Comparison of ENCODE assay signal across 20 mouse cellular contexts in genomic region chr10:34667203-34667602, GRCm38 (mm10).
DNase-seq lines count a peak whose midpoint lies in the region; ATAC-seq lines count a peak whose summit lies in the region.
"Had no signal": no experiment of that assay in that cellular context is flagged by ENCODE, and none has a peak within 500 bp of the region (broad histone marks: within the 10 kb centered on the region; RNA-seq: fewer than 3 reads in every experiment).

No protein-coding gene starts in this region.

- no peak overlapping the region for H3K4me2 ChIP-seq in forebrain, embryonic 14.5 days (ENCODE audit: low read length)
- no peak overlapping the region for H3K4me2 ChIP-seq in forebrain, embryonic 11.5 days (ENCODE audit: low read depth, low read length, severe bottlenecking)
- H3K4me2 ChIP-seq: hindbrain, embryonic 12.5 days; limb, embryonic 12.5 days; midbrain, embryonic 15.5 days; stomach, embryonic 15.5 days had no signal

- ATAC-seq in forebrain, embryonic 14.5 days, result peak; percentile 48
- no peak; the same call in 1 of the 2 replicates for ATAC-seq in forebrain, embryonic 11.5 days (replicated peaks; ENCODE audit: low FRiP score)
- ATAC-seq: intestine, embryonic 16.5 days; midbrain, embryonic 15.5 days had no signal

- no peaks in the 10 kb centered on the region for H3K27me3 ChIP-seq in forebrain, embryonic 14.5 days (replicated peaks; ENCODE audit: control insufficient read depth, insufficient read depth, low read length)
- H3K27me3 ChIP-seq in forebrain, embryonic 11.5 days (ENCODE audit: control insufficient read depth, insufficient read depth, low read length), result no peaks in the 10 kb centered on the region
- H3K27me3 ChIP-seq: CH12.LX; hindbrain, embryonic 12.5 days; limb, embryonic 12.5 days; midbrain, embryonic 15.5 days; stomach, embryonic 15.5 days had no signal

- no peaks in the 10 kb centered on the region; the same call in 1 of the 2 replicates for H3K4me1 ChIP-seq in forebrain, embryonic 14.5 days (ENCODE audit: control insufficient read depth, insufficient read depth, low read length)
- H3K4me1 ChIP-seq in forebrain, embryonic 11.5 days (replicated peaks; ENCODE audit: control insufficient read depth, insufficient read depth, low read length), result no peaks in the 10 kb centered on the region
- H3K4me1 ChIP-seq: limb, embryonic 12.5 days; midbrain, embryonic 15.5 days; stomach, embryonic 15.5 days had no signal

- no peak overlapping the region for H3K9ac ChIP-seq in forebrain, embryonic 14.5 days (ENCODE audit: low read length)
- no peak overlapping the region for H3K9ac ChIP-seq in forebrain, embryonic 11.5 days (ENCODE audit: low read length)
- H3K9ac ChIP-seq: hindbrain, embryonic 12.5 days; limb, embryonic 12.5 days; liver, embryonic 14.5 days; midbrain, embryonic 15.5 days; stomach, embryonic 15.5 days had no signal

- no peaks in the 10 kb centered on the region for H3K36me3 ChIP-seq in forebrain, embryonic 14.5 days (ENCODE audit: control insufficient read depth, insufficient read depth, low read length)
- no peaks in the 10 kb centered on the region for H3K36me3 ChIP-seq in forebrain, embryonic 11.5 days (ENCODE audit: control insufficient read depth, insufficient read depth, low read length)
- H3K36me3 ChIP-seq: hindbrain, embryonic 12.5 days; limb, embryonic 12.5 days; midbrain, embryonic 15.5 days; stomach, embryonic 15.5 days had no signal

- no peaks in the 10 kb centered on the region for H3K9me3 ChIP-seq in forebrain, embryonic 14.5 days (replicated peaks; ENCODE audit: control insufficient read depth, low read length)
- H3K9me3 ChIP-seq in forebrain, embryonic 11.5 days (ENCODE audit: control insufficient read depth, low read length), result no peaks in the 10 kb centered on the region
- H3K9me3 ChIP-seq: hindbrain, embryonic 12.5 days; limb, embryonic 12.5 days; midbrain, embryonic 15.5 days; stomach, embryonic 15.5 days had no signal

- H3K27ac ChIP-seq in forebrain, embryonic 14.5 days (ENCODE audit: low read depth, low read length), result no peak overlapping the region
- no peak overlapping the region for H3K27ac ChIP-seq in forebrain, embryonic 11.5 days (ENCODE audit: low read depth, low read length)
- H3K27ac ChIP-seq: heart, adult 2 months; hindbrain, embryonic 12.5 days; limb, embryonic 12.5 days; liver, embryonic 14.5 days; stomach, embryonic 15.5 days had no signal

- H3K4me3 ChIP-seq in forebrain, embryonic 14.5 days (ENCODE audit: low read depth, low read length), result no peak overlapping the region
- no peak overlapping the region for H3K4me3 ChIP-seq in forebrain, embryonic 11.5 days (ENCODE audit: low read depth, low read length)
- H3K4me3 ChIP-seq: erythroblast, embryonic 14.5 days; heart, adult 2 months; hindbrain, embryonic 12.5 days; limb, embryonic 12.5 days; midbrain, embryonic 15.5 days; stomach, embryonic 15.5 days had no signal

- intact Hi-C loops in heart, postnatal 25 days (cut with DNase I), result no loop called here

- 38% methylated on average over 2 of the region's 2 CpGs for WGBS in forebrain, embryonic 14.5 days
- 67% methylated on average over 2 of the region's 2 CpGs for WGBS in forebrain, embryonic 11.5 days

- DNase-seq in forebrain, embryonic 14.5 days (ENCODE audit: low spot score), result peak; percentile 12
- DNase-seq in forebrain, embryonic 11.5 days (ENCODE audit: low spot score), result no peak
- peak; percentile 8 for DNase-seq in layer of hippocampus, adult 9-11 months
- no peak for DNase-seq in layer of hippocampus, postnatal 25 days (ENCODE audit: extremely low spot score in 1 of 2, low spot score in 1 of 2)
- peak; percentile 73 for DNase-seq in brain, adult 2 months (ENCODE audit: low read depth, low spot score)
- peak; percentile 28 to 39 for DNase-seq in left cerebral cortex, adult 9 months (ENCODE audit: low spot score in 2 of 2)
- no peak for DNase-seq in gastrocnemius, adult 18-20 months (ENCODE audit: low spot score)
- DNase-seq in heart, postnatal 25 days (ENCODE audit: low spot score), result no peak
- DNase-seq: cerebellum, adult 11-12 months; cerebellum, postnatal 25 days; gastrocnemius, postnatal 10 days; heart, adult 2 months had no signal

Comparison
In these comparisons a context has a peak if more than half of its experiments do, and no peak if none do; other contexts are left out.
1. DNase-seq: peak in forebrain, embryonic 14.5 days (single experiment), layer of hippocampus, adult 9-11 months (single experiment), brain, adult 2 months (single experiment) and left cerebral cortex, adult 9 months (2 of 2); none in forebrain, embryonic 11.5 days (single experiment), layer of hippocampus, postnatal 25 days (0 of 2), gastrocnemius, adult 18-20 months (single experiment) and heart, postnatal 25 days (single experiment).